Mouse (Mus musculus) kidney, adult 2 months (tissue): ENCODE results near the gene Kpna4.

ENCODE experiments used
- CTCF ChIP-seq: fragments of 200-500 bp; conservative IDR thresholded peaks from 2 replicates; pipeline ENCODE4 v1.5.1; 2011; ENCODE audit warnings: low read depth, mild to moderate bottlenecking, control low read depth, low read length, moderate library complexity, mixed read lengths; ENCODE audit not compliant: insufficient read depth, insufficient read length
- POLR2A ChIP-seq: fragments of 200-500 bp; IDR thresholded peaks from one replicate; pipeline ENCODE4 v1.6.1; 2011; ENCODE audit warnings: low read depth, low read length, control low read depth

- TF ChIP-seq POLR2A: no peak
- no peak for TF ChIP-seq CTCF
These were observed 17.8 kb downstream of the Kpna4 start for GRCm38 (mm10) chr3:69109079-69109478.
